Mouse (Mus musculus) ES-Bruce4 (cell line): ENCODE results near the gene Rpl19.

Experiments used
- CTCF ChIP-seq: IDR thresholded peaks from one replicate; pipeline ENCODE4 v1.8.1; 2011; ENCODE audit warnings: low read depth, low read length
- POLR2A ChIP-seq: IDR thresholded peaks from one replicate; pipeline ENCODE4 v1.8.1; 2011; ENCODE audit warnings: low read length; ENCODE audit not compliant: insufficient read depth

DNA sequence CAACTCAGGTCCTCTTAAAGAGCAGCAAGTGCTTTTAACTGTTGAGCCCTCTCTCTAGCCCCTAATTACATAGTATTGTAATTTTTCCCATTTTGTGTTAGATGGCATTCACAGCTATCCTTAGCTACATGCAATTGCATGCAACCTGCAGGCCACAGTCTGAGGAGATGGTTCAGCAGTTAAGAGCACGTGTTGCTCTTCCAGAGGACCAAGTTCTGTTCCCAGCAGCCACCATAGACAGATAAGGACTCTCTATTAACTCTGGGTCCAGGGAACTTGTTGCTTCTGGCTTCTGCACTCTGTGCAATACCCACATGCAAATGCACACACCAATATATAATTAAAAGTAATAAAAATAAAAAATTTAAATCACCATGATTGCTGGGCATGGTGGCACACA is 29.8 kb upstream of the Rpl19 start:
- TF ChIP-seq POLR2A (no peak), CTCF (no peak)
